Mouse (Mus musculus): ENCODE results near the gene Tmem94. TPM values are rescaled to one million over a fixed set of nuclear protein-coding genes. Genes with fewer than 3 reads are reported as not detected.

The Tmem94 gene
- 10 to 100 TPM; 66.9 to 67.1 TPM for total RNA-seq (2023)

GRCm38 (mm10) chr11:115765103-115765606 lies at the start of gene Tmem94:
Gene Tmem94 (plus strand): TSS chr11:115765433.

GRCm38 (mm10) chr11:115813507-115814296 lies 48.5 kb downstream of the Tmem94 start, which contains the start of gene Caskin2:
Gene Caskin2 (minus strand): TSS chr11:115813639.

GRCm38 (mm10) chr11:115814605-115815450 lies 49.6 kb downstream of the Tmem94 start, which contains the start of gene Tsen54:
Gene Tsen54 (plus strand): TSS chr11:115814724.

GRCm38 (mm10) chr11:115823774-115824740 lies 58.8 kb downstream of the Tmem94 start, which contains the start of gene Llgl2:
Gene Llgl2 (plus strand): TSS chr11:115824049.

Other genes with a start within 250 kb of the Tmem94 start
- 100 to 1,000 TPM; 247 to 268 TPM for gene Sumo2, start 229.2 kb upstream of the Tmem94 start, total RNA-seq (2023)
- gene Nup85, start 201.0 kb upstream of the Tmem94 start, total RNA-seq (2023), result 10 to 100 TPM; 71.9 to 80.3 TPM
- 10 to 100 TPM; 26.0 to 29.7 TPM for gene Mrps7, start 161.5 kb upstream of the Tmem94 start, total RNA-seq (2023)
- gene Gga3, start 161.4 kb upstream of the Tmem94 start, total RNA-seq (2023), result 100 to 1,000 TPM in 1 of 2 experiments, 10 to 100 TPM in 1; 85.1 to 112 TPM
- 10 to 100 TPM; 61.1 to 61.2 TPM for gene Mif4gd, start 152.5 kb upstream of the Tmem94 start, total RNA-seq (2023)
- gene Slc25a19, start 137.1 kb upstream of the Tmem94 start, total RNA-seq (2023), result 10 to 100 TPM; 44.3 to 53.9 TPM
- gene Grb2, start 56.8 kb upstream of the Tmem94 start, total RNA-seq (2023), result 100 to 1,000 TPM; 135 to 150 TPM
- 1 to 10 TPM; 1.8 to 2.3 TPM for gene Caskin2, start 48.2 kb downstream of the Tmem94 start, total RNA-seq (2023)
- 10 to 100 TPM; 24.8 to 26.0 TPM for gene Tsen54, start 49.3 kb downstream of the Tmem94 start, total RNA-seq (2023)
- gene Llgl2, start 58.6 kb downstream of the Tmem94 start, total RNA-seq (2023), result 10 to 100 TPM; 40.6 to 43.0 TPM
- gene Myo15b, start 93.0 kb downstream of the Tmem94 start, total RNA-seq (2023), result 1 to 10 TPM in 1 of 2 experiments, not detected in 1; 1.2 TPM
- 1 to 10 TPM; 2.2 to 2.4 TPM for gene Smim5, start 134.5 kb downstream of the Tmem94 start, total RNA-seq (2023)
- gene Smim6, start 146.6 kb downstream of the Tmem94 start, total RNA-seq (2023), result not detected
- gene Sap30bp, start 167.8 kb downstream of the Tmem94 start, total RNA-seq (2023), result 10 to 100 TPM; 41.0 to 56.5 TPM
- 10 to 100 TPM; 21.4 to 23.4 TPM for gene Recql5, start 168.0 kb downstream of the Tmem94 start, total RNA-seq (2023)
- under 1 TPM in 1 of 2 experiments, not detected in 1; 0.12 TPM for gene Itgb4, start 209.3 kb downstream of the Tmem94 start, total RNA-seq (2023)
- gene Galk1, start 247.3 kb downstream of the Tmem94 start, total RNA-seq (2023), result 10 to 100 TPM; 16.1 to 20.7 TPM

Measured in T-cell, adult 66 days (primary cell).